Mouse (Mus musculus) bone marrow, adult 2 months (tissue): ENCODE data around the gene Pus10.

Experiments
- CTCF ChIP-seq: fragments of 200-500 bp; IDR thresholded peaks from 2 replicates; pipeline ENCODE4 v1.5.1; 2011; ENCODE audit warnings: low read length, control low read depth; ENCODE audit not compliant: control insufficient read depth, insufficient read depth
- POLR2A ChIP-seq: fragments of 200-500 bp; IDR thresholded peaks from 2 replicates; pipeline ENCODE4 v1.6.1; 2011; ENCODE audit warnings: low read depth, mild to moderate bottlenecking, control low read depth, low read length, borderline replicate concordance; ENCODE audit not compliant: control insufficient read depth

GRCm38 (mm10) chr11:23732840-23733239 lies 67.4 kb downstream of the Pus10 start:
- TF ChIP-seq POLR2A (no peak), CTCF (no peak)
